Mouse (Mus musculus) heart, adult 11 months (tissue): ENCODE measurements around the gene Atf6b.

Experiments used
- DNase-seq: peaks from one replicate; pipeline ENCODE4 v3.0.0; 2022

Atf6b gene

GRCm38 (mm10) chr17:34700671-34701071 is 53.7 kb downstream of the Atf6b start:
- DNase-seq: no peak
